Mouse (Mus musculus): ENCODE results near the gene Mdc1. TPM values are rescaled to one million over a fixed set of nuclear protein-coding genes. Genes with fewer than 3 reads are reported as not detected.
"Not testable (repeated sequence)": the region's sequence is repeated elsewhere in the genome, so short reads cannot be mapped to it uniquely, and the experiment has no call there.

The Mdc1 gene
- polyA plus RNA-seq, 1 experiment, result 4.8 TPM

GRCm38 (mm10) chr17:35839002-35839401, 2.3 kb upstream of the Mdc1 start:
- DNase-seq (ENCODE audit: low read depth, low spot score), result not testable (repeated sequence)
- 54% methylated on average over 3 of the region's 3 CpGs for WGBS

- DNase-seq (ENCODE audit: low read depth, low spot score), result no peak
- WGBS, result 44% methylated on average over 14 of the region's 14 CpGs
Measured at GRCm38 (mm10) chr17:35840561-35840960, 754 bp upstream of the Mdc1 start.

DNA sequence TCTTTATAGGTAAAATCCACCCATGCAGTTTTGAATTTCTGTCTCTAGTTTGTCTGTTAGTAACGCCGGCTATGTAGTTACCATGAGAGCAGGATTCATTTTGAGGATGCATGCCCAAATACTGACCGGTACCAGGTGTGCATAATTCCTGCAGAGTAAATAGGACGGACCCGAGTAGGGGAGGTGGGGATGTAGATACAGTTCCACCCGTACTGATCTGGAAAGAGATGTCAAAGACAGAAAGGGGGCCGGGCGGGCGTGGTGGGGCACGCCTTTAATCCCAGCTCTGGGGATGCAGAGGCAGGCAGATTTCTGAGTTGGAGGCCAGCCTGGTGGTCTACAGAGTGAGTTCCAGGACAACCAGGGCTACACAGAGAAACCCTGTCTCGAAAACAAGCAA, 691 bp downstream of the Mdc1 start:
- 14% methylated on average over 11 of the region's 11 CpGs for WGBS
- no peak for DNase-seq (ENCODE audit: low read depth, low spot score)

DNA sequence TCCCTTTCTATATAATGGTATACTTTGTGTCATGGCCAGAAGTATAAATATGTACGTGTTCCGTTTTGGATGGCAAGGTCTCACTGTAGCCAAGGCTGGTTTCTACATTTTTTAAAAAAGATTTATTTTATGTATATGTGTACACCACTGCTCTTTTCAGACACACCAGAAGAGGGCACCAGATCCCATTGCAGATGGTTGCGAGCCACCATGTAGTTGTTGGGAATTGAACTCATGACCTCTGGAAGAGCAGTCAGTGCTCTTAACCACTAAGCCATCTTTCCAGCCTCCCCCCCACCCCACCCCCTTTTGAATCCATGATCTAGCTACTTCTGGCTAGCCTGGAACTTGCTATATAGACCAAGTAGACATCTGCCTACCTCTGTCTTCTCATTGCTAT, 2.2 kb downstream of the Mdc1 start:
- 94% methylated on average over 3 of the region's 3 CpGs for WGBS
- no peak for DNase-seq (ENCODE audit: low read depth, low spot score)

DNA sequence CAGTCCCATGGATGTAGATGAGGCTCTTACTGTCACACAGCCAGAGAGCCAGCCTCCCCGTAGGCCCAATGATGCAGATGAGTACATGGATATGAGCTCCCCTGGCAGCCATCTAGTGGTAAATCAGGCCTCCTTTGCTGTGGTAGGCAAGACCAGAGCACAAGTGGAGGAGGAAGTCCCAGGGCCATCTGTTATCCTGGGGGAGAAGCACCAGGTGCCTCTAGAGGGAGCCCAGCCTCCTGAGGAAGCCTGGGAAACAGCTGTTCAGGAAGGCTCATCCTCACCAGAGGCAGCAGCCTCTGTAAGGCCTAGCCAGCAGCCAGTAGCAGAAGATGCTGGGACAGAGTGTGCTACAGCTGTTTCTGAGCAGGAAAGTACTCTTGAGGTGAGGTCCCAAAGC, 6.8 kb downstream of the Mdc1 start:
- 31% methylated on average over 1 of the region's 1 CpGs for WGBS
- no peak for DNase-seq (ENCODE audit: low read depth, low spot score)

- no peak for DNase-seq (ENCODE audit: low read depth, low spot score)
- WGBS, result 97% methylated on average over 3 of the region's 3 CpGs
Measured at GRCm38 (mm10) chr17:35850974-35851373, 9.7 kb downstream of the Mdc1 start.

DNA sequence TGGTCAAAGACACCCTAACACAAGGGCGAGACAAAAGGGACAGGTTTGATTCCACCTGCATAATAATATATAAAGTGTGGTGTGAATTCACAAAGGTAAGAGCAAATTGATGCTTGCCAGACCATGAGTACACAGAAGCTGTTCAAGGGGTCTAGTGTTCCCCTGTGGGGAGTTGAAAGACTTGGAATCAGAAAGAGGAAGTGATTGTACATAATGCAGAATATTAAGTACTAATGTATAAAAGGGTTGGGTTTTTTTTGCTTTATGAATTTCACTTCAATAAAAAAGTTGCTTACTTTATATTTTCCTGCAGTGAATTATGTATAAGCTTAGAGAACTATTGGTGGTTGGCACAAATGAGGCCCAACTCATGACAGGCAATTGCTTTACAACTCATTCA, 18.1 kb downstream of the Mdc1 start:
- WGBS, result 98% methylated on average over 1 of the region's 1 CpGs
- DNase-seq (ENCODE audit: low read depth, low spot score), result no peak

- 76% methylated on average over 2 of the region's 2 CpGs for WGBS
- DNase-seq (ENCODE audit: low read depth, low spot score), result no peak
Measured at GRCm38 (mm10) chr17:35859835-35860234, 18.5 kb downstream of the Mdc1 start.

- WGBS, result 3% methylated on average over 12 of the region's 12 CpGs
- DNase-seq (ENCODE audit: low read depth, low spot score), result no peak
Measured at GRCm38 (mm10) chr17:35860831-35861197, 19.5 kb downstream of the Mdc1 start.

GRCm38 (mm10) chr17:35861198-35861857, 20.0 kb downstream of the Mdc1 start, which contains the start of gene Nrm:
TSS of gene Nrm (plus strand) at chr17:35861318.
- DNase-seq (ENCODE audit: low read depth, low spot score), result no peak
- WGBS, result 1% methylated on average over 47 of the region's 47 CpGs

- DNase-seq (ENCODE audit: low read depth, low spot score), result no peak
- WGBS, result 47% methylated on average over 10 of the region's 10 CpGs
Measured at GRCm38 (mm10) chr17:35864832-35865353, 23.6 kb downstream of the Mdc1 start.

GRCm38 (mm10) chr17:35865481-35866280, 24.4 kb downstream of the Mdc1 start, which contains the start of gene Ppp1r18:
TSS of gene Ppp1r18 (plus strand) at chr17:35865593.
- DNase-seq (ENCODE audit: low read depth, low spot score), result no peak
- under 1% methylated on average over 48 of the region's 48 CpGs for WGBS

DNA sequence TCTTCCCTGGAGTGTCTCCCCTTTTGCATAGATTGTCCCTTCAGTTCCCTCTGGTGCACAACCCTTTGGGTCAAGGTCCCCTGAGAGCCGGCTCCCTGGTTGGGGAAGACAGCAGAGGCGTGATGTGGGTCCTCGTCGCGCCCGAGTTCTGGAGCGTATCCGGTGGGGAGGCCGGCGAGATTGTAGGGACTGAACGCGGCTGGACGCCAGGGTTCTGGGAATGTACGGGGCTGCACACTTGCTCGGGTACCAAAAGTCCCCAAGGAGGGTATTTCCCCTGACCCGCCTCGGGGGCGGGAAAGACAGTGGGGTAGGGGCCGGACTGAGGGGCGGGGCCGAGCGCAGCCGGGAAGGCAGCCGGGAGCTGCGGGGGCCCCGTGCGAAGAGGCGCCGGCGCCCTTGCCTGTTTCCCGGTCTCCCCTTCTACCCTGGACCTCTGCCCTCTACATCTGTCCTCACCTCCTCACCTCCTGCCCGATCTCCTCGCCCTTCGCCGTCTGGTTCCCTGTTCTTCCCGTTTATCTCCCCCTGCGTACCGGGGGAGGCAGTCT, 25.0 kb downstream of the Mdc1 start:
- DNase-seq (ENCODE audit: low read depth, low spot score), result no peak
- WGBS, result 1% methylated on average over 37 of the region's 38 CpGs

GRCm38 (mm10) chr17:35866911-35867890, 25.9 kb downstream of the Mdc1 start:
- 19% methylated on average over 26 of the region's 26 CpGs for WGBS

GRCm38 (mm10) chr17:35868165-35868820, 27.0 kb downstream of the Mdc1 start:
- 37% methylated on average over 17 of the region's 17 CpGs for WGBS
- no peak for DNase-seq (ENCODE audit: low read depth, low spot score)

More at GRCm38 (mm10) chr17:35866911-35867890, 25.9 kb downstream of the Mdc1 start:
- no peak for DNase-seq (ENCODE audit: low read depth, low spot score)

DNA sequence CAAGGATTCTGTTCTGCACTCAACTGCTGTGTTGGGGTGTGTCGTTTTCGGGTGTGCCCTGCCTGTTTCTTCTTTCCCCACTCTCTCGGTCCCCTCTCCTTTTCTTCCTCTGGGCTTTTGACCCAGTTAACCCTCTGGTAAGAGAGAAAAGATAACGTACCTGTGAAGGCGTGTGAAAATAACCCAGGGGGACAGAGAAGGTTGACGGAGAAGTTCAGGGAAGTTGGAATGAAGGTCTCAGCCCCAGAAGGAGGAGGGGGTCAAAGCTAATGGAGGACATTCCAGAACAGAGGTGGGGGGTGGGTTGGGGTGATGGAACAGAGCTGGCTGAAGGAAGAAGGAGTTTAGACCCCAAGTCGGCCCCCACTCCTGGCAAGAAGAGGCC, 27.6 kb downstream of the Mdc1 start:
- no peak for DNase-seq (ENCODE audit: low read depth, low spot score)
- WGBS, result 15% methylated on average over 7 of the region's 7 CpGs

DNA sequence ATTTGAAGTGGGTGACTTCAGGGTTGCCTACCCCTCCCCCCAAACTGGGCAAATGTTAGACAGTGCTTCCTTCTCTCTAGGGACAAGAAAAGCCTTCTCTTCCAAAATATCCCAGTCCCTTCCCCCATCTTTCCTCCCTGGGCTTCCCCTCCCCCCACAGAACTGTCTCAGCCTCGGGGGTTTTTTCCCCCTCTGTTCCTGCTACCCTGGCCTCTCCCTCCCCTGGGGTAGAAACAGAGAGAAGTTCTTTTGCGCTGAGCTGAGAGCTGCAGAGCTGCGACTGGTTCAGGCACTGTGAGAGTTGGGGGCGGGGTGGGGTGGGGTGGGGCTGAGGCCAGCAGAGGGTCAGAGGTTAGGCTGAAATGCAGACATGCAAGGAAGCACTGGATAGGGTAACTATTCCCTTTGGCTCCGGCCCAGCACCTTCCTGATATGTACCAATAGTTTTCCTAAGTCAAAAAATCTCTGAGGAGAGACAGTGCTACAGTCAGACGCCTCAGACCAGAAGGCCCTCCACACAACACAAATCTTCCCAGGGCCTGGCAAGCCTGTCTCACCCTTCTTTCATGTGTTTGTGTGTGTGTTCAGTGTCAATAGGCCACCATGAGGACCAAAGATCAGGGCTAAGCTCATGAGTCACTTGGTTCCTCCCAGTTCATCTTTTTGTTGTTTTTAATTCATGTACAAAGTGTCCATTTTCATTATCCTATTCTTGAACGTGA, 28.2 kb downstream of the Mdc1 start:
- 7% methylated on average over 7 of the region's 7 CpGs for WGBS
- DNase-seq (ENCODE audit: low read depth, low spot score), result no peak

- 39% methylated on average over 9 of the region's 9 CpGs for WGBS
- DNase-seq (ENCODE audit: low read depth, low spot score), result no peak
Measured at GRCm38 (mm10) chr17:35870151-35870883, 29.0 kb downstream of the Mdc1 start.
